Mouse (Mus musculus) lung, postnatal 10 days (tissue): ENCODE data around the gene Efna1.
A peak's percentile ranks its signal among the peaks of the same experiment; 100 is the strongest.

Experiments
- DNase-seq: peaks from one replicate; pipeline ENCODE4 v3.0.0; 2021

Gene Efna1

DNA sequence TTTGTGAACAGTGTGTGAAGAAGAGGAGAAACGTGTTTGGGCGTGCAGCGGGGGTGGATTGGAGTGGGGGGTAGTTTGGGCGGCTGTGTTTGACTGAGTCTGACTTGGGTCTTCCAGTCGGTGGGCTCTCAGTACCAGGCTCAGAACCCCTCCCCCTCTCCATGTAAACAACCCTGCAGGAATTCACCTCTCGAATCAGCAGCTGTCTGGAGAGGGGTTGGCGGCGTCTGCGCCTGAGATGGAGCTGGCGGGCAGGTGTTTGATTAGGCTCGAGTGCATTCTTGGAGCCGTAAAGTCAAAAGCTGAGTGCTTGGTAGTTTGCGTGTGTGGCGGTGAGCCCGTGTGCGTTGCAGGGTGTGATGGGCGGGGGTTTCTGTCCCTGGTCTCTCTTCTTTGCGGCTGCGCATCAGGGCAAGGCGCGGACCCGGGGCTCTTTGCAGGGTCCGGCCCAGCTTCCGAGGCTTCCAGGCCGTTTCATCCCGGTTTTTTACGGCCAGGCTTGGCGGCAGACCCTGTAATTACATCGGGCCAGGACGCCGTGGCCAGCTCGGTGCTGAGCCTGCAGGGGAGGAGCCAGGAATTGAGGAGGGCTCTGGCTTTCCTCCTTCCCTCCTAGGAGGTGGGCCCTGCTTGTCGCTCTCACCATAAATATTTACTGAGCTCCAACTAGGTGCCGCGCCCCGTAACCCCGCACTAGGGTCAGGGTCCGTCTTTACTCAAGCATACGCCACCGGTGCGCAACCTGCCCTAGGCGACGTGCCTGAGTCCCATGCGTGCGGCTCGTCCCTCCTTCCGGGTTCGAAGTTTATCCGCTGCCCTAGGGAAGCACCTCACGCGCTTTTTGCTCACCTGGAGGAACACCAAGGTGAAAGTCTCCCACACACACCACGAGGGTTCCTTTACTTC lies at the start of gene Efna1:
Efna1 (minus strand) TSS at position 537 of the 906 bp plus-strand sequence.
- peak; percentile 87 for DNase-seq

DNA sequence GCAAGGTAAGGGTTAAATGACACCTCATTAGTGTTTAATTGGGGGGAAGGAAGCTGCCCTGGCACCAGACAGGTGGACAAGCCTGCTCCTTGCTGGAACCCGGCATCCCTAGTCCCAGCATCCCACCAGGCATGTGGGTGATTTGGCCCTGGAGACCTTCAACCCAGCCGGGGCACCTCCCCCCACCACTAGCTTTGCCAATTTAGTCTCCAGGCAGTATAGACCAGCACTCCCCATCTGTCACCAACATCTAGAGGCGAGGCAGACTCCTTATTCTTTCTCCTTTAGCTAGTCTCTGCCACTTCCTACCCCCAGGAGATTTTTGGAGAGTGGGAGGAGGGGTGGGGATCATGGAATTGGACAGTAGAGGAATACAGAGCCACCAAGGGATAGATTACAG lies 49.4 kb upstream of the Efna1 start:
- no peak for DNase-seq

DNA sequence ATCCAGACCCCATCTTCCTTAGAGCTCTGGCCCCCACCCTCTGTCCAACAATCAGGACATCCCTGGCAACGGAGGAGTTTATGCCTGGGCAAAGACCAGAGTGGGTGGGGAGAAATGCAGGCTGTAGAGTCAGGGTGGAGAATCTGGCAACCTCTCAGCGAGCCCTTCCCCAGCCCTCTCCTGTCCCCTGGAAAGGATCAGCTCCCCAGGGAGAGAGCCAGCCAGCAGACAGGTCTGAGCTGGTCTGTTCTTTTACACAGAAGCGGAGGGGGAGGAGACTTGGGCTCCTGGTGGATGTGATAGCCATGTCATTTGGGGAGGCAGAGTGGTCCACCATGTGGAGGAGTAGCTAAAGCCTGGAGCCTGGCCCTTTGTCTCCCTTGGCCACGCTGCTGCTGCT lies 47.7 kb upstream of the Efna1 start:
- DNase-seq = no peak

DNA sequence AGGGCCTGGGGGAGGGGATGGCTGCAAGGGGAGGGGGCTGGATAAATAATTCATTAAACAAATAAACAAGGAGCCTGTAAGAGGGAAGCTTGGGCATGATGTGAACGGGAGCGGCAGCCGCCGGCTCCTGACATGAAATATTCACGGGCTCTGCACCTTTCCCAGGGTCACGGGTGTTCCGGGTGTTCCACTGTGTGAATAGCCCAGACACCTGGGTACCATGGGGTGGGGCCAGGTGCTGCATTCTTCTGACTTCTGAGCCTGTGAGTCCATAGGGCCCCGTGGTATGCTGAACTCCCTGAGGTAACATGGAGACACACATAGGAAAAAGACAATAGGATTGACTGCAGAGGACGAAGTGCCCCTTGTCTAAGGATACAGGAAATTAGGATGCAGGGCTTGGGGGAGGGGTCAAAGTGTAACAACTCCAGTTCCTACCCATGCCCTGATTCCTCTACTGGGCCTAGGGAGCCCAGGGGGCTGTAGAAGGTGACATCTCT lies 46.5 kb upstream of the Efna1 start:
- no peak for DNase-seq

DNA sequence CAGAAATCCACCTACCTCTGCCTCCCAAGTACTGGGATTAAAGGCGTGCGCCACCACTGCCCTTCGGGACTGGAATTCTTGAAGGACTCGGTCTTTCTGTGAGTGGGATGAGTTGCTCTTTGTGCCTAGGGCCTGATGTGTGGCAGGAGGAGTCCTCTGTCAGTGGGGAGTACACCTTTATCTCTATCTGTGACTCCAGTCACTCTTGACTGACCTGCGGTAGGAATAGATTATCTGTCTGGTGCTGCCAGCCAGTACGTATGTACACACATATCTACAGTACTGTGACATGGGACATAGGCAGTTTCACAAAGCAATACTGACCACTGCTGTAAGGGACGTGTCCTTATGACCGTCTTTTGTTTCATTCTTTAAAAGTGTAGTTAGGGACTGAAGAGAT lies 44.9 kb upstream of the Efna1 start:
- no peak for DNase-seq

DNA sequence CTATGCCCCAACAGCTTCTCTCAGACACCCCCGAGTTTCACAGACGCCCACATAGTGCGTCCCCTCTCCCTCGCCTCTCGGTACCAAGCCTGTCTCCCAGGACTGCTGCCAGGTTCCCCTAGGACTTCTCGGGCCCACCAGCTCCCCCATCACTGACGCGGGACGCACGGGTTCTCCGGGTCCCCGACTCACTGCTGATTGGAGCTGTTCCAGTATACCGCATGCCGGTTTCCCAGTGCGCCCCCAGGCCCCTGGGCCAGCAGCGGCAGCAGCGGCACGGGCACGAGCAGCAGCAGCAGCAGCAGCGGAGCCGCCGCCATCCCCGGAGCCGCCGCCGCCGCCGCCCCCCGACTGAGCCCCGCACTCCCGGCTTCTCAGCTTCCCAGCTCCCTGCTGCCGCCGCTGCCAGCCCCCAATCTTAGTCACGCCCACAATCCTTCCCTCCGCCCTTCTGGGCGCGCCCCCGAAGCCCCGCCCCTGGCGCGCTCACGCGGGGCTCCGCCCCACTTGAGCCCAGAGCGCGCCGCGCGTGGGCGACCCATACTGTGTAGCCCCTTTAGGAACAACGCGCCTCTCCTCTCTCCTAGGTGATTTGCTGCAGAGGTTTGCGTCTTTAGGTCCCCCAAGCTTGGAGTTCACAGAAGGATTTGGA lies 41.7 kb upstream of the Efna1 start, which contains the start of gene Efna3:
Efna3 (minus strand) TSS at position 452 of the 652 bp plus-strand sequence.
- DNase-seq = peak; percentile 71

DNA sequence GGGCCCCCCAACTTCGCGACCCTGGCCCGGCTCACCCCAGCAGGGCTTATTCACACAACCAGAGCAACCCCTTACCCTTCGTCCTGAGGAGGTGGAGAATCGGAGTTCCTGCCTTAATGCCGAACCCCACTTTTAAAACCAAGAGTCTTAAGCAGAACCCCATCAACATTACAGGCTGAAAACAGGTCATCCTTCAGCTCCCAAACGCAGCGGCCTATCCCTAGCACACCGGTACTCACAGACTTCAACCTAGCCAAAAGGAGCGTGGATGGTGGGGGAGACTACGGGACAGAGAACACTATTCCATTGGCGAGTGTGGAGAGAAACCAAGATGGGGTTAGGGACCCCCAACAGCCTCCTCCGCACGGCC lies 41.2 kb upstream of the Efna1 start:
- DNase-seq = no peak

DNA sequence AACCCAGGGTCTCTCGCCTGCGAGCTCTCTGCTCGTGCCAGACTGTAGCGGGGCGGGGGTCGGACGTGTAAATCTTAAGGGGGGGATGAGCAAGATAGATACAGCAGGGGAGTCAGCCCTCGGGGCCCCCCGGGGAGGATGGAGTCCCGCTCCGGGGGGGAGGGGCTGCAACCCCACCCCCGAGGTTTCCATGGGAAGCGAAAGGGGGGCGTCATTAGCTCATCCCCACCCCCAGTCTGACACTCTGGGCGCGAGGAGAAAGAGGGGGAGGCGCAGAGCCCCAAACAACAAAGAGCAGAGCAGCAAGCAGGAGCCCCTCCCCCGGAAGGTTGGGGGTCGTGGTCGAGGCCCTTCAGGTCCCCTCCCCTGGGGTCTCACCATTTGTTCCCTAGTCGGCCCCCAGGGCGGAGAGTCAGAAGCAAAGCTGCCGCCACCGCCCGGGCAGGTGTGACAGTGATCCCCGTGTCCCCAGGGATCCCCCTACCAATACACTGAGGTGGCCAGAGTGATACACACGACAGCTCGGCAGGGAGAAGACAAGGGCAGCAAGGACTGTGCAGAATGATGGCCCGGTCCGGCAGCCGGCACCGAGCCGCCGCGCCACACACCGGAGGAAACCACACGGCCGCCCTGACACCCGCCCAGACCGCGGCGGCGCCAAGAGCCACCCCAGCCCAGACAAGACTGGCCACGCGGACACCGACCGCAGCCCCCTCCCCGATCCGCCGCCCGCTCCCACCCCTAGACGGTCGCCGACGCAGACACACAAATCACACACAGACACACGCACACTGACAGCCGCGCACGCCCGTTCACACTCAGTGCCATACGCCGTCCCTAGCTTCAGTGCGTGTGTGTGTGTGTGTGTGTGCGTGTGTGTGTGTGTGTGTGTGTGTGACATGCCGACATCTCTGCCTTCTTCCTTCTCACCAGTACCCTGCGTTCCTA lies 40.5 kb upstream of the Efna1 start:
- no peak for DNase-seq

DNA sequence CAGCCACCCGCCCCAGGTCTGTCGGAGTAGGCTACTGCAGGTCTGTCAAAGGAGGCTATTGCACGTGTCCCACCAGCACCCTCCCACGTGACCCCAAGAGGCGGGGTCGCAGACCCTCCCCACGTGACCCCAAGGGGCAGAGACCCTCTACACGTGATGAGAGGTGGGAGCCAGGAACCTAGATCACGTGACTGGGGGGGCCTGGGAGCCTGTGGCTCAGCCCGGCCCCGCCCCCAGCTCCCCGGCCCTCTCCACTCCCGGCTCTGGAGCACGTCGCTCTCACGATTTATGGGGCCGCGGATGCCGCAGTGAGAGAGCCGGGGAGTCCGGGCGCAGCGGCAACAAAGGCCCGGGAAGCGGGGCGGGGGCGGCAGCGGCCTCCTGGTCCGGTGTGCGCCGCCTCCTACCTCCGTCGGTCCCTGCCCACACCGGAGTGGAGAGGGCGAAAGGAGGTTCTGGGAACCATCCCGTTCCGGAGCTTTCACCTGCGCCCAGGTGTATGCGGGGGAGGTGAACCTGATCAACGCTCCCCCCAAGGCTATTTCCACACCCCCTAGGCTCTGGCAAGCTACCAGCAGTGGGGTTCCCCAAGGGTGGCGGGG lies 39.7 kb upstream of the Efna1 start:
- no peak for DNase-seq

DNA sequence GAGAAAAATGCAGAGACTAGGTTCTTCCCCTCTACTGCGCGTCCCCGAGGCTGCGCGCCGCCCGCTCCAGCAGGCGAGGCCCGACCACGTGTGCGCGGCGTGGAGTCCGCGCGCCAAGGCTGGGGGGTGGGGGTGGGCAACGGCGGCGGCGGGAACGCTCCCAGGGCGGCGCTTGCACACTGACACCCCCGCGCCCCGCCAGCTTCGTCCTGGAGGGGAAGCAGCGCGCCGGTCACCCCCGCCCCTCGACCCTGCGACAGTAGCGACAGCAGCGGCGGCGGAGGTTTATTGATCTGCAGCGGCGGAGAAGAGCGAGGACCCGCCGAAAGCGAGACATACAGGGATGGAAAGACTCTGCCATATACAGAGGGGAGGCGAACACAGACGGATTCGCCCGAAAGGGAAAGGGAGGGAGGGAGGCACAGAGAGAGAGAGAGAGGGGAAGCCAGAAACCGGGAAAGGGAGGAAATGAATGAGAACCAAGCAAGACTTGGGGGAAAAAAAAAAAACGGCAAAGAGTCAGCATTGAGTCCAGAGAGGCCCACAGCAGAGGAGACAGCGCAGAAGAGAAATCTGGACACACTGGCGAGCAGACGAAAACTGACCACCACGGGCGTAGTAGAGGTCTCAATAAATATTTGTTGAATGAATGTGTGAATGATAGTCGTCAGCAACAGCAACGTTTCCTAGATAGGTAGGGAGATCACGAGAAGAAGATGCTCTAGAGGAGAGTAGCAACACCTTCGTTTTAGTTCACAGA lies 38.8 kb upstream of the Efna1 start:
- DNase-seq = no peak

DNA sequence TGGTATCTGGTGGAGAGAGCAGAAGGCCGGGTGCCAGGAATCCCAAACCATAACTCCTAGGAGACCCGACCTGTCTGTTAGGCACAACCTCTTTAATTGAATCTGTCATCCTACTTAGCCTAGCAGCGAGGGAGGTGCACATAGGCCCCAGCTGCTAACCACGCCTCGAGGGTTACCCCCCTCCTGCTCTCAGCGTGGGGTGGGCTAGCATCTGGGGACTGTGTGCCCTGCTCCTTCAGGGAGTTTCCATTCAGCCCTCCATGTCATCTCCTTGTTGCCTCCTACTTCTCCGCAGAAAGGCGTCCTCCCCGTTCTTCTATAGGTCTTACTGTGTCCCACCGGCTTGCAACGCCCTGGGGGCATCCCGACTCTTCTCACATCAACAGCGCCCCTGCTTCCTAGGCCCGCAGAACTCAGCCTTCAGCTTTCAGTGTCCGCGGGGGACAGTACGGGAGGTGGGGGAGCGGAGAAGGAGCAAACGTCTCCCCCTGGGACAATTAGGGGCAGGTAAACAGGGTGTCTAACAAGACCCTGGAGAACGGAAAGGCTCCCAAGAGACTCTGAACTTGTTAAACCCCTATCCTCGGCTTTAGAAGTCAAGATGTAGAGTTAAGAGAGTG lies 38.1 kb upstream of the Efna1 start:
- no peak for DNase-seq

DNA sequence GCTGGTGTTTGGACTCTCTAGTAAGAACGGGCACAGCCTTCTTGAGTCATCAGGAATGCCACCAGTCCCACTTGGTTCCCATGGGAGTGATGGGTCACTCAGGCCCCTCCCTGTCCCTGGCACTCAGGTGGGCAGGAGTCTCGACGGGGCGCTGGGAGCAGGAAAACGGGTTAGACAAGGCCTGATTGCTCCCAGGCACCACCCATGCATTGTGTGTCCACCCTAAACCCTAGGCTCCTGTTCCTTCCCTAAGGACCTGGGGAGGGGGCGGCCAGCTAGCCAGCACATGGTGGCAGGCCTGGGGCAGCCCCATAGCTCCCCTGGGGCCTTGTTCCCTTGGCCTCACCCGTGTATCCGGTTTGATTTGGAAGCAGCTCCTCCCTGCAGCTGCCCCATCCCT lies 37.4 kb upstream of the Efna1 start:
- DNase-seq = no peak

DNA sequence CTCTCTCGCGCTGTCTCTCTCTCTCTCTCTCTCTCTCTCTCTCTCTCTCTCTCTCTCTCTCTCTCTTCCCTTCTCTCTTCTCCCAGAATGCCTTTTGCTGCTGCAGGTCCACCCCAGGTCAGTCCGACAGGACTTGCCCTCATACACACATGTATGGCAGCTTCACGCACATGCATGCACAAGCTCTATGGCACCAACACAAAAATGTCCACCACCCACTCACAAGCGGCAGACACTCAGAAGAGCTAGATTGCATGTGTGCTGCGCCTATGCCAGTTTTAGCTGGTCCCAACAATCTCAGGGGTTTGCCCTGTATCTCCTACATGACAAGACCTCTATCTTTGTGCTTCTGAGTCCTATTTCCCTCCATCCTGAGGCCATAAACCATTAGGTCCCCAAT lies 36.3 kb upstream of the Efna1 start:
- no peak for DNase-seq

DNA sequence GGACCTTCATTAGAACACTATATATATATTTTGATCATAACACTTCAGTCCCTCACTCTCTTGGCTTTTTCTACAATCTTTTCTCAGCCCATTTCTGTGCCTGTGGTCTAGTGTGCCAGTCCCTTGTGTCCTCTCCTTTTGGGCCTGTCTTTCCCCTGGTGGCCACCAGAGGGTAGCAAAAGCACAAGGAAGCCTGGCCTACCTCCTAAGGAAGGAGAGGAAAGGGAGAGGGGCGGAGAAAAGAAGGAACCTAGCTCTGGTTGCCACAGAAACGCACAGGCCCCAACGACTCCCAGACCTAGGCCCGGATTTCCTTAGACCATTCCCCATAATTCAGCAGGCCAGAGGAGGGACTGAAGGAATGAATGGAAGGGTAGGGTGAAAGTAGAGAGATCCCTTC lies 35.9 kb upstream of the Efna1 start:
- peak; percentile 93 for DNase-seq

DNA sequence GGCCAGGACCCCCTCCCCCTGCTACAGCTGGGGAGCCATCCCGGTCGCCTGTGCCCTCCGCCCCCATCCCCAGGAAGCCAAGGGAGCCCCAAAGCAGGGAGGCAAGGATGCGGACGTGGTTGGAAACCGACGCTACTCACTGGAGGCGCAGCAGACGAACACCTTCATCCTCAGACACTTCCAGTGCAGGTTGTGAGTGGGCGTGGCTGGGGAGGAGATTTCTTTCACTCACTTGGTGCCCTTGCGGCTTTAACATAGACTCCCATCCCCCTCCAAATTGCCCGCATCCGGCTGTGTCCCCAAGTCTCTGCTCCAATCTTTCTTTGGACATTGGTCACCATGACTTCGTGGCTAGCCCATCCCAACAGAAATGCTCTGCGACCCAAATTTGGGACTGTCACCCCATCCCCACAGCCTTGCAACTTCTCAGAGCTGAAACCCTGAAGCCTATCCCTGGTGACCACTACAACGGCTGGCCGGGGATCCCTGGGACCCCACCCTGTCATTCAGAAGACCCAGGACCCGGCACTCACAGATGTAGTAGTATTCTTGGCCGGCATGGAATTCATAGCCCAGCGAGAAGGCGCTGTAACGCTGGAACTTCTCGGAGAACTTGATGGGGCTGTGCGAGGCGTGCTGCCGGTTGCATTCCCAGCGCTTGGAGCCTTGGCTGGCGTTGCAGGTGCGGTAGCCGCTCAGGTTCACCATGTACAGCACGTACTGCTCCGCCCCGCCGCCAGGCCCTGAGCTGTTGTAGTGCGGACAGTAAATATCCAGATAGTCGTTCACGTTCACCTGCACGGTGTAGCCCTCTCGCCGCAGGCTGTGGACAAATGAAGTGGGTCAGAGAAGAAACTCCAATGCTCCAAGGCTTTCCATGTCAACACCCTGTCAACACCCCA lies 35.2 kb upstream of the Efna1 start:
- DNase-seq = no peak

DNA sequence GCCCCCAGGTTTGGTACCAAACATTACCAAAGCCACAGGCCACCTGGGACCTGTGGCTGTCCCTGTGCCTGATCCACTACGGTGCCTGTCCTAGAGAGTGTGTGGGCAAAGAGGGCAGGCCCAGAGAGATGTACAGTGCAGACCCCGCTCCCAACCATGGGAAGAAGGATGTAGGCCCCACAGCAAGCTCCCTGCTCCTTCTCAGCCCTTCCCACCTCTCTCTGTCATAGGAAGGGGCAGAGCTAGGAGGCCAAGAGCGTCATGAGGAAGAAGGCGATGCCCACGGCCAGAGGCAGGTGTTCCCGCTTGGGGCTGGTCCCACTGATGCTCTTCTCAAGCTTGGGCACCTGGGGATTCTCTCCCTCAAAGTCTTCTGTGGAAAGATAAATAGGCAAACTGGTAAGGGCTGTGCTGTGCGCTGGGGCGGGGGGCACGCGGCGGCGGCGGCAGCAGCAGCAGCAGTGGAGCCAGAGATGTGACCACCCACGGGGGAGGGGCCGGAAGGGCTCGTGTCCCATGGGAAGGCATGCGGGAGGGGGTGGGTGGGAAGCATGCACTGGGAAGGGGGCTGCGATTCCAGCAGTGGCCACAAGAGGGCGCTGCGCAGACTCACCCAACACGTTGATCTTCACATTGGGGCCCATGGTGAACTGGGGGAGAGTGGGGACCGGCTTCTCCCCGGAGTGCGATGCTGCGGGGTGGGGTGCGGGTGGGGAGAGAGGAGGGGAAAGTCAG lies 34.4 kb upstream of the Efna1 start:
- peak; percentile 93 for DNase-seq

DNA sequence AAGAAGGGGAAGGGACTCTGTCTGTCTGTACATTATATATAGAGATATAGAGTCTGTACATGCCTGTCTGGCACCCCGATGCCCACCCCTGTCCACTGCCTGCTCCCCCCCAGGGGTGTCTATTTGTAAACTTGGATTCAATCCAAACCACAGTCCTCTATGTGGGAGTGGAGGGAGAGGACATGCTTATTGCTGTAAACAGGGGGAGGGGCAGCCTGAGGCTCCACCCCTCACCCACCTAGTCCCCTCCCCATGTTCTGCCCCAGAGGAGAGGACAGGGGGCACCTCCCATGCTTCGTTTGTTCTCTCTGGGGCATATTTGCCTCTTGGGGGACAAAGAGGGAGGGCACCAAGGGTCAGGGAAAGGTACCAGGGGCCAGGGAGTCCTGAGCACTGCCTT lies 33.8 kb upstream of the Efna1 start:
- DNase-seq = peak; percentile 59

DNA sequence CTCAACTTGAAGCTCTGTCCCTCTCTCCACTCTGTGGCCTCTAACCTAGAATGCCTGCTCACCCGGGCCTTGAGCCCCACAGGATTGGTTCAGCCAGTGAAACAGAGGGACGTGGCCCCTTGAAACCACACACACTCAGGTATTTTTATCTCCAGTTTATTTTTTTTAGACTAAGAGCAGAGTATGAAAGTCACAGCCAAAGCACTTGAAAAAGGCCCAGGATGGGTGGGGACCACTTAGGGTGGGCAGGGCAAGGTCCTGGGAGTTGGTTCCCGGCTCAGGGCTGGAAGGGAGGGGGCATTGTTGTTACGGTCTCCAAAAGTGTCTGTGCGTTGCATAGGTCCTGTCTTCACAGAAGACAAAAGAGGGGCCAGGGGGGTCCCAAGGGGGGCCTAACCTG lies 33.4 kb upstream of the Efna1 start:
- DNase-seq = peak; percentile 75

DNA sequence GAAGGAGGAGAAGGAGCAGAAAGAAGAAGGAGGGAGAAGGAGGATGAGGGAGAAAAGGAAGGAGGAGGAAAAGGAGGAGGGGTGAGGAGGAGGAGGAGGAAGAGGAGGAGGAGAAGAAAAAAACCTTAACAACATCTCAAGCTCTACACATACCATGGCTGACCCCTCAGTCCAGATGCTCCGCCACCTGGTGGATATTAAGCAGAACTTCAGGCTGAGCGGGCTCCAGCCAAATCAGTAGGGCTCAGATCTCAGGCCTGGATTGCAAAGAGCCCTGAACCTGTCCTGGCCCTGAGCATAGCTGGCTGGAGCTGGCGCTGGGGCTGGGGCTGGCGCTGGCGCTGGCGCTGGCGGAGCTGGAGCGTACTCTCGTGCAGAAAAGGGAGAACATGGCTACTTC lies 27.1 kb upstream of the Efna1 start:
- peak; percentile 83 for DNase-seq
